Mouse (Mus musculus) heart, postnatal 0 days (tissue): ENCODE results near the gene Havcr2.

ENCODE experiments used
- CTCF ChIP-seq: IDR thresholded peaks from 2 replicates; pipeline ENCODE4 v1.5.1; 2016; ENCODE audit warnings: antibody characterized with exemption, control low read depth, low read depth
- EP300 ChIP-seq: IDR thresholded peaks from 2 replicates; pipeline ENCODE4 v1.6.1; 2016; ENCODE audit warnings: antibody characterized with exemption, low read depth

GRCm38 (mm10) chr11:46447644-46448484, 6.9 kb upstream of the Havcr2 start:
- TF ChIP-seq CTCF (no peak), EP300 (no peak)
